Mouse (Mus musculus) ovary, postnatal 14 days (tissue): Measurements from ENCODE around the gene Gm5640.
"Not testable (repeated sequence)": the region's sequence is repeated elsewhere in the genome, so short reads cannot be mapped to it uniquely, and the experiment has no call there.

Experiments used
- DNase-seq: peaks from one replicate; pipeline ENCODE4 v3.0.0; 2022; ENCODE audit warnings: low spot score

Gene Gm5640

DNA sequence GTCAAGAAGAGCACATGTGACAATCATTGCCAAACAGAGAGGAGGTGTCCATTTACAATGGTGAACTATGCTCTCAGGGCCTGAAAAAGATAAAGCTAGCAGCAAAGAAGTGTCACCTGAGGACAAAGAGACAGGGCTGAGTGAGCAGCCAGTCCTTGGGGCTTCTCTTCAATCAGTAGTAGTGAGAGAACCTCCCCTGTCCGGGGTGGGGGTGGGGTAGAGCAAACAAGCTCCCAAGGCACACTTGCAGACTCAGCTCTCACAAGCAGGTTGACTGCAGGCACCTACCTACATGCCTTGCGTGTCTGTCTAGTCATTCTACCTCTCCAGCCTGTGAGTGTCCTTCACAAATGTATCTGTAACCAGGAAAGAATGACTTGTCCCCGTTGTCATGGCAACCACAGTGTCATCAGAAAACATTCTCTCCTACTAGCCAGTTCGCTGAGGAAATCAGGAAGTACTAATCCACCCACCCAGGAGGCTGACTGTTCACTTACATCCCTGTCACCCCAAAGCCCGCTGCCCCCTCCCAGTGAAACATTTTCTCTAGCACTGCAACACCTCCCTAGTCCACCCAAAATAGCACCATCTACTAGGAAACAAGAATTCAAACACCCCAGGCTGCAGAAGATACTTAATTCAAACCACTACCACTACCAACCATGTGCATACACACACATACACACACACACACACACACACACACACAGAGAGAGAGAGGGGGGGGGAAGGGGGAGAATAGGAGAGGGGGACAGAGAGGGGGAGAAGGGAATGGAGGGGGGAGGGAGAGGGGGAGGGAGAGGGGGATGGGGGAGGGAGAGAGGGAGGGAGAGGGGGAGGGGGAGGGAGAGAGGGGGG is at the start of gene Gm5640:
Gm5640 (minus strand) TSS at position 170 of the 858 bp plus-strand sequence.
- not testable (repeated sequence) for DNase-seq

DNA sequence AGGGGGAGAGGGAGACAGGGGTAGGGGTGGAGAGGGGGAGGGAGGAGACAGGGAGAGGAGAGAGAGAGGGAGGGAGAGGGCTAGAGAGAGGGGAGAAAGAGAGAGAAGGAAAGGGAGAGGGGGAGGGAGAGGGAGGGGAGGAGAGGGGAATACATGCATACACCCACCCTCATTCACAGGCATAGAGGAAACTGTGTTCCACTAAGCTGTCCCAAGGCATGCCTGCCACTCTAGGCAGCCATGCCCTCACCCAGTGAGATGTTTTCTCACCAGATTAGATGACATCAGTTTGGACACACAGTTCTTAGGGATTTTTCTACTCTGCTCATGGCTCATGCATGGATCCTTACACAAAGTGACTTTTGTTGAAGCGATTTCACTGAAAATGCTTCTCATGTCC is 958 bp upstream of the Gm5640 start:
- not testable (repeated sequence) for DNase-seq

DNA sequence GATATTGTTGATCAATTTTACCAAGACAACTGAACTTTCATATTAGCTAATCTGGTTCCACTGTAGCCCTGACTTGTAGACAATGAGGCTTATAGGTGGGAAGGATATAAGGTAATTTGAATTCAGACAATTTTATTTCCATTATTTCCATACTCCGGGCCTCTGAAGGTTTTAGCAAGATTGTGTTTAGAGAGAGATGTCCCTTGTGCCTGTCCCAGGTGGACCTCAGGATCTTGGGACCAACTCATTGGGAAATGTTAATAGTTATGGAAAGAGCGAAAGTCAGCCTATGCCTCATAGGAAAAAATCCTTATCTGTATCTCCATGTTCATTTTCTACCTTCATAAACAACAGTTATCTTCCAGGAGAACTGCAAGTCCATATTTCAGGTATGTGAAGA is 53.1 kb downstream of the Gm5640 start, which contains the start of gene Olfr1325:
Olfr1325 (plus strand) TSS at position 301 of the 400 bp plus-strand sequence.
- no peak for DNase-seq
